Mouse (Mus musculus) cerebellum, adult 9-11 months (tissue): Measurements from ENCODE around the gene Ror1.

Experiments
- DNase-seq: peaks from one replicate; pipeline ENCODE4 v3.0.0; 2022

Gene Ror1

DNA sequence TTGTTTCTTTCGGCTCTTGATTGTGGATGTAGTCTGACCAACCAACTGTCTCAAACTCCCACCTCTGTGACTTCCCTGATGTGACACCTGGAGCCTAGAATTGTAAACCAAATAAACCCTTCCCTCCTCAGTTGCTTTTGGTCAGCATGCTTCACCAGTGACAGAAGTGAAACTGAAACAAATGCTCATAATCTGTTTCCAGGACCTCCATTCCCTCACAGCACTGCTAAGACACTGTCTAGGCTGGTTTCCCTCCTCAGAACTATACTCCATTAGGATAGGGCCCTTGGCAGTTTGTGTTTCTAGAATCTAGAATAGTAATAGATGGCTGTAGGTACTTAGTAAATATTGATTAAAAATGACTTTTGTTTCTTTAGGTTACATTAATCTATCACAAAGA, 168.3 kb downstream of the Ror1 start:
- no peak for DNase-seq

DNA sequence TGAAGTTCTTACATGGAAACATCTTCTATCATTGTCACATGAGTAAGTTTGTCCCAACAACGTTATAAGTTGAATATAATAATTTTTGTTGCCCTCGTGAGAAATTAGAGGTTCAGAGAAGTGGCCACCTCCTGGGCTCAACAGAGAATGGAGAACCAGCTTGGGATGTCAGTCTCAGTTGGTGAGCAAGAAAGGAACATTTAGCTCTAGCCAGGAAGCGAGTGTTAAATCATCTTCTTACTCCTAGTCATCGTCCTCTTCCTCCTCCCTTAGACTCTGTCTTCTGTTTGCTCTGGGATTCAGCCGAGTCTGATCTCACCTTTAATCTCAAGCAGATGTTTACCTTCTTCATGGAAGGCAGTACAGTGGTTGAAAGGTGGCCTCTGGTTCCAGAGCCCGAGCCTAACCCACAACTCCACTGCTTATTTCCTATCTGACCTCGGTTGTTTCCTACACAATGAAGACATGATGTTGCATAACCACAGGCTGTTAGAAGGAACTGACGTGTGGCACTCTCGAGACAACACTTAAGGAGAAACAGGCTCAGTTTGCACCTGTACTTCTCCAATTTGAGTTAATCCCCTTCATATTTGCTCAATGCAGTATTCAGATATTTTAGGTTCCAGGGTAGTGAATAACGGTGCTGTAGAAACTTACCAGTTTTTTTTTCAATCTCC, 175.6 kb downstream of the Ror1 start:
- DNase-seq: no peak

DNA sequence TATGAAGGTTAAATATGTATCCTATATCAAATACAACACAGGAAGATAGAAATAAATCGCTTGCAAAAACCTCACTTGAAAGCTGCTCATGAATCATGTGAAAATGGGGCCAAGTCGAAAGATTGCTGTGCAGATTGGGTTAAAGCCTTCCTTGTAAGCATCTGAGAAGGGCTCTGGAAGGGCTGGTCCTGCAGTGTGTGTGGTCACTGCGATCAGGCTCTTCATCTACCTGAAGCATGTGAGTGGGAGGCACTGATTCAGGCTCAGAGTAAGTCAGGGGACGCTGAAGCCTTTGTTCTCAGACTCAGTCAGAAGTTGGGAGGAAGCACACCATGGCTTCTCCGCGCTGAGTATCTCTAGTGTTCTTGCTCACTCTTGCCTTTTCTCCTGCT, 176.1 kb downstream of the Ror1 start:
- no peak for DNase-seq

DNA sequence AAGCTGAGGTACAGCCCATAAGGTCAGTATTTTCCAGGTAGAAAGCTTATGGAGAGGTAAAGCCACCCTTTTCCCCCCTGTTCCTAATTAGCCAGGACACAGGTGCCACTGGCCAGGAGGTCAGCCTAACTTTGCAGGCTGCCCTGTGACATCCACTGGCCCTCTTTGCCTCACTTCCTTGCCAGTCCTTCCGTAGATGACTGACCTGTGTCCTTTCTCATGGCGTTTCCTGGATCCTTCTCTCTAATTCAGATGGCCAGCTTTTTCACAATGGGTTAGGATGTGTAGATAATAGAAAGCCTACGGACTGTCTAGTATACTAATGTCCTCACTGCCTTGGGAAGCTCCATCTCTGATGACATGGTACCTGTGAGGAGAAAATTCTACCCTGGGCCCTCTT, 177.8 kb downstream of the Ror1 start:
- DNase-seq: no peak

DNA sequence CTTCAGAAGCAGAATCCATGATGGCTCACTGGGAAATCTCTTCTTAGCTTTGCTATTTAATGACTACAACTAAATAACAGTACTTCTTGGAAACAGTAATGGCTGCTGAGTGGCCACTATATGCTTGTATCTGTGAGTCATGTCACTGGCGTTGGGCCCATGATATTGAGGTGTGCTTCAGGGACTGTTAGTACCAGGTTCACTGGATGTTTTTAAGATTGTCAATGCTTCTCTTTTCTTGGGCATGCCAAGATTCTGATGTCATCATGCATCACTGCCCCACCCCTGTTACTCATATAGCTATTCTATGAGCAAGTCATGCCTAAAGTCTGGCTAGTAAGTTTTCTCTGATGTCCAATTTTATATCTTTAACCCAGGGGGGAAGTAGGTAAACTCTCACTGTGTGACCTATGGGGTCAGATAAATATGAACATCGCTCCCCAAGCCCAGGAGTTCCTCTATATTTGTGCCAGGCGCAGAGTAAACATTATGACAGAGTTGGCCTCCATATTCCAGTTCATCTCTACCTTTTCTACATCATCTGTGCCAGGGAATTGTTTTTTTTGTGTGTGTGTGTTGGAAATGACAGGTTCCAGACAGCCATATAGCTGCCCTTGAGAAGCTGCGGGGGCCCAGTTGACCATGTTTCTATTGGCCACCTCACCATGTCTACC, 178.4 kb downstream of the Ror1 start:
- DNase-seq: no peak

GRCm38 (mm10) chr4:100276482-100276881, 180.9 kb downstream of the Ror1 start:
- DNase-seq: peak; percentile 82

DNA sequence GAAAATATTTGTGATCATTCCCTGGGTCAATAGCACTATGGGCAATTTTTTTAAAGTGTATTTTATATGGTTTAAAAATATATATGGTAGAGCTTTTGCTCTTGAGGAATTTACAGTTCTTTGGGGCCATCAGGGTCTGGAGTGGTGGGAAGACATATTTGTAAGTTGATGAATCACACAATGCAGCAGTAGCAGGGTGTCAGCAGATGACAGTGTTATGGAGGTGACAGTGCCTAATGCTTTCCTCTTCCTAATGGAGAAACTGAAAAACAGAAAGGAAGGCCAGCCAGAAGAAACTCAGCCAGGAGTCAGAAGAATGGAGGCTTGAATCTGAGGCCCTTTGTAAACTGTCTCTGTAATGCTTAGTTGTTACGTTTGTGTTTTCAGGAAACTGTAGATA, 181.4 kb downstream of the Ror1 start:
- no peak for DNase-seq

GRCm38 (mm10) chr4:100283171-100283880, 187.7 kb downstream of the Ror1 start:
- DNase-seq: no peak

DNA sequence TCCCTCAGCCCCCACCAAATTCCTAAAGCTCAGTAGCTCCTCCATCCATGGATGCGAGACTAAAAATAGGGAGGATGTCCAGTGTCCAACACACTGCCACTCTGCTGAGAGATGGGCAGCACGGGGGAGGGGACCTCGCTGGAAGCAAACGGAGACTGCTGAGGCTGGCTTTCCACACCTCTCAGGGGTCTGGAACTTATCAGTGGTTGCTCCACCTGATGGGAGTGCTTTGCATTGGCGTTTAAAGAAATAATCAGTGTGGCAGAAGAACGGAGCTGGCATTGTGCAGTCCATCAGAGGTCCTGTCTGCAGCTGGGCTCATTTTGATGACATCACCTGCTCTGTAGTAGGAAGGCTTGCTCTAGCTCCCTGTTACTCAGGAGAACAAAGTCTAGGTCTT, 188.9 kb downstream of the Ror1 start:
- DNase-seq: no peak

DNA sequence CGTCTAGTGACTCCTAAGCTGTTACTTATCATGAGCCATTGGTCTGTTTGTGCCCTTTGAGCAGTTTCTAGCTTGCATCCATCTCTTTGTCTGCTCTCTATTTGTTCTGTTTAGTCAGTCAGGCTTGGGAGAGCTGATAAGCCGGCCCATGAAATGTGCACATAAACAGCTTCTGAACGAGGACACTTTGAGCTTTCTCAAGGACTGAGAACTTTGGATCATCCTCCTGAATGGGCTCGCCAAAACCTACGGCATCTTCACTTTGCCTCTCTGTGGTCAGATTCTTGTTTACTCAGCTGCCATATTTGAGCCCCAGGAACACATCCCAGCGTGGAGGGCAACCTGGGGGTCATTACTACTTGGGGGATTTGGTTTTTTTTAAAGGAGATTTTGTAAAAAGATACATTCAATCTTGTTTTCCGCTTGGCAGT, 190.5 kb downstream of the Ror1 start:
- no peak for DNase-seq

DNA sequence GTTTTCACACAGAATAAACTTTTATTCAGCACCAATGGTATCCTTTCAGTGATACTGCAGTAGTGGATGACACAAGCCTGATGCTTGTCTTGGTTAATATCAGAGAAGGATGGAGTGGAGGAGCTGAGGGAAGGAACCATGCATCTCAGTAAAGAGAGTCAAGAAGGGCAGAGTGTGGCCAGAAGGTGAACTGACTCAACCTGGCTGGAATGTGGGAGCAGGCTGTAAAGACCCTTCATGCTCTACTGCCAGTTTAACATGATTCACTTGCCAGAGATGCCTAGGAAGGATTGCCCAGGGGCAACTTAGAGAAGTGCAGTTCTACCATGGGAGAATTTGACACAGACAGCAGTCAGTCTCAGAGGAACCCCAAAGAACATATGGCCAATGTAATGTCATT, 191.2 kb downstream of the Ror1 start:
- DNase-seq: no peak

DNA sequence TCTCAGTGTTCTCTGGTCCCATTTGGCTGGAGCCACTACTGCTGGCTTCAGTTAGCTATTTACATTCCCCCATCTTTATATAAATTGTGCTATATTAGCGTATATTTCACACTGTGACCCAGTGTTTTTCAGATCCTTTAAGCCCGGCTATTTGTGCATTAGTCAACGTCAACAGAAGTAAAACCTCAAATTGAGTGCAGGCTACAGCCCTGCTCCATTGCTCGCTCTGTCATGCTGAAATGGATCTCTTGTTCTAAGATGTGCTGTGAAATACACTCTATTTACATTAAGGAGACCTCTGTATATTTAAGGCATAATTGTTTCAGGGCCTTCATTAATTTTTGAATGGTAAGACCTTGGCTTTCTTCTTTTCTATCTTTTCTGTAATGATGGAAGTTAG, 192.2 kb downstream of the Ror1 start:
- DNase-seq: no peak

- no peak for DNase-seq
These were observed 195.5 kb downstream of the Ror1 start for GRCm38 (mm10) chr4:100291015-100291651.

DNA sequence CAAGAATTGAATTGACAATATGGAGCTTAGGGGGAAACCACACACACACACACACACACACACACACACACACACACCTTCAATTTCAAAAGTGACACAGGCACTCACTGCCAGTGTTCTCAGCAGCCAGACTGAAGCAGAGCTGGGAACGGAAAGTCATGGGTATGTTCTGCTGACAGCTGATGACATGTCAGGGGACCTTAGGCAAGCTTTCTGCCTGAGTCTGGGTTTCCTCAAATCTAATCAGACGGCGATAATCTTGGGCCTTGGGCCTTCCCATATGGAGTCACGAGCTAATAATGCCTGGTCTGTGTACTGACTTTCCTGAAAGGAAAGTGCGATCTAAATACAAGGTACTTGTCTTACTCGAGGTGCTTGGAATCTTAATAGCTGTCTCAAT, 202.1 kb downstream of the Ror1 start:
- DNase-seq: no peak

DNA sequence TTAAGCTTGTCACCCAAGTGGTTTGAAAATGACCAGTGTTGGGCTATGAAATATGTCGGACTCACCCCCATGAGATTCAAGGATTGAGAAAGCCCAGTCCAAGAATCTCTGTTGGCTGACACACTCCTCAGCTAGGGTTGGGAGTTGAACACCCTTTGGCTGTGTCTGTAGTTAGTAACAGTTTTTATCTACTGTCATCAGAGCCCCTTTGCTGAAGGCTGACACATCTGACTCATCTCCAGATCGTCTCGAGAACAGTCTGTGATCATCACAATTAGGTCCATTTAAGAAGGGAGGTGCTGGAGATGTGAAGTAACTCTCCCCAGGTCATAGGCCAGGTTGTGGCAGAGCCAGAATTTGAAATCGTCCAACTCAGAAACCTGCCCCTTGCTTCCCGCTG, 203.0 kb downstream of the Ror1 start:
- DNase-seq: no peak

DNA sequence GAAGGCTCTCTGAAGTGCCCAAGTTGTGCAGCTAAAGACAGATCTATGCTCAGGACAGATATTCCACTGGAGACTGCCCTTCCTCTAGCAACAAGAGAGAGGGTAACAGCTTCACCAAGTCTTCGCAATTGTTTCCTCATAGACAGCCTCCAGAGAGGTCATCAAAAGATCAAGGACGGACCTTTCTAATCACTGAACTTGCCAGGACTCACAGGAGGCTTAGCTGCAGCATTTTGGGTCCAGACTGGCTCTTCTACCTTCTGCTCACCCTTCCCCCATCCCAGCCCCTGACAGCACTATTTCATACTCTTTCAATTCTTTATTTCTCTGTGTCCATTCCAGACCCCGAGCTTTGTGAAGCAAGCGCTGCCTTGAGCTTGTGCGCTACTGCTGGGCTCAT, 204.6 kb downstream of the Ror1 start:
- DNase-seq: no peak

- no peak for DNase-seq
These were observed 205.8 kb downstream of the Ror1 start for GRCm38 (mm10) chr4:100301423-100301822.

- no peak for DNase-seq
These were observed 211.8 kb downstream of the Ror1 start for GRCm38 (mm10) chr4:100307365-100307764.

GRCm38 (mm10) chr4:100311775-100312537, 216.4 kb downstream of the Ror1 start:
- DNase-seq: no peak

DNA sequence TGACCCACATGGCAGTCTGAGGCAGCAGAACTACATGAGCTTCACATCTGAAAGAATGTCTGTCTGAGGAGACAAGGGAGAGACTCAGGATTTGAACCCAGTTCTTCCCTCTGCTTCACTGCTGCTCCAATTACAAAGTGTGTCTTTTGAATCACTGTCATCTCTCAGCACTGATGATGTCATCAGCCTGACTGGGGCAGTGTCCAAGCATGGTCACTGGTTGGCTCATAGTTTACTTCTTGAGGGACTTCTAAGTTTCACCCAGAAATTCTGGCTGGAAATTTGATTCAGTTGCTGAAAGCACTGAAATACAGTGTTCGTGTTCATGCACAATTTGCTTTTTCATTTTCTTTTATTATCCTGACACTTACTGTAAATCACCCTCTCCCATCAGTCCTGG, 219.5 kb downstream of the Ror1 start:
- no peak for DNase-seq

- DNase-seq: no peak
These were observed 226.2 kb downstream of the Ror1 start for GRCm38 (mm10) chr4:100321758-100322157.

- DNase-seq: no peak
These were observed 229.3 kb downstream of the Ror1 start for GRCm38 (mm10) chr4:100324719-100325515.
